Mouse (Mus musculus): Measurements from ENCODE around the gene Aqp1.

Gene Aqp1

DNA sequence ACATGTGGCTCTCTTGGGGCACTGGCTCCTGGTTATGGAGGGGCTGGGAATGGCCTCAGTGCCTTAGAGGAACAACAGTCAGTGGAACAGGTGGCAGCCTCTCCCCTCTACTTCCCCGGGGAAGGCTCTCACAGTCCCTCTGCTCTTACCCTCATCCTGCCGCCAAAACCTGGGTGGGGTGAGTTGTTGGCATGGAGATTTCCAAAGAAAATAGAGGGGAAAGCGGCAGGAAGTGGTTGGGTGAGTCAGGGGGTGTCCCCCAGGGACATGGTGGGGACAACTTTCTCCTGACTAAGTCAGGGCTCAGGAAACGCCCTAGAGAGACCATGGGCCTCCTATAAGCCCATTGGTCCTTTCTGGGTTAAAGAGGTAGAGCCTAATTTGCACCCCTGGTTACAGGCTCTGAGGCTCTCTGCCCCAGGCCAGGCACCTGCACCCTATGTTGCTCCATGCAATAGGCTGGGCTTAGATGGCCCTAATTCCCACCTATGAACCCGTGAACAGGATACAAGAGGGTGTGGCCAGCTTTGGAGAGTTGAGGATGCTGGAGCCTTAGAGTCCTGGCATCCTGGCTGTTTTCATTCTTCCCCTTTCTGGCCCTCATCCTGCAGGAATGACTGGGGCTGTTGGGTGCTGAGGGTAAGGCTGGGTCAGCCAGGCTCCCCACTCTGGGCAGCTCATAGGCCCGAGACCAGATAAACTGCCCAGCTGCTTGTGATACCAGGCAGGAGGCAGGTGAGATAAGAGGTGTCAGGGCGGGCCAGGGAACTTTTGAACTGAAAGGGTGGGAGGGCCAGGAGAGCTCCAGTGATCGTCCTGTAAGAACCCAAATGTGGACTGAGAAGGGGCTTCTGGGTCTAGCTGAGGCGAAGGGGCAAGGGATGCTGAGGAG lies 2.9 kb downstream of the Aqp1 start:
- Histone ChIP-seq H3K4me1 (replicated peaks; ENCODE audit: low read depth, low read length) (peaks cover 9% of the 10 kb centered on the region), H3K4me3 (replicated peaks; ENCODE audit: low read length) (no peak overlapping the region), H3K36me3 (ENCODE audit: insufficient read depth, low read length) (no peaks in the 10 kb centered on the region), H3K9me3 (ENCODE audit: low read length) (no peaks in the 10 kb centered on the region; the same call in 1 of the 2 replicates), H3K27me3 (ENCODE audit: insufficient read depth, low read length) (peaks cover 54% of the 10 kb centered on the region)
- no peak for TF ChIP-seq CTCF (conservative IDR thresholded peaks at IDR 0.05; ENCODE audit: low read length)
- no peak for TF ChIP-seq POU5F1 (IDR thresholded peaks at IDR 0.05; ENCODE audit: borderline replicate concordance, low read length)
- TF ChIP-seq NANOG (IDR thresholded peaks at IDR 0.05; ENCODE audit: borderline replicate concordance, low read length) = no peak

DNA sequence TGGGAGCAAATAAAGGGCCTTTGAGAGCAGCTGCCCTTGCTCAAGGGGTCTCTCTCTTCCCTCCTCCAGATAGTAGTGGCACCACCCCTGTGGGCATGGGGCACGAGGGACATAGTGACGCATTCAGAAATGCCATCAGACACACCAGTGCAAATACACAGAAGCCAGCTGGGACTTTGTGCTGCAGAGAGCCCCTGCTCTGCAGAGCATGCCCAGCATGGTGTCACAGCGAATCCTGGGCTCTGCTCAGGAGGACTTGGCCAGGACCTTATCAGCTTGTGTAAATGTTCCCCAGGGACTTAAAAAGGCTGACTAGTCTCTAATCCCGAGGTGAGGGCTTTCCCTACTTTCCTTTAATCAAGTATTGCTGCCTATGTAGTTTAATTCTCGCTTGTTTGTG lies 5.5 kb downstream of the Aqp1 start:
- Histone ChIP-seq H3K9me3 (ENCODE audit: low read length) (no peaks in the 10 kb centered on the region; the same call in 1 of the 2 replicates), H3K4me1 (replicated peaks; ENCODE audit: low read depth, low read length) (no peaks in the 10 kb centered on the region), H3K4me3 (replicated peaks; ENCODE audit: low read length) (no peak overlapping the region), H3K27me3 (ENCODE audit: insufficient read depth, low read length) (peaks cover 46% of the 10 kb centered on the region), H3K36me3 (ENCODE audit: insufficient read depth, low read length) (no peaks in the 10 kb centered on the region)
- no peak for TF ChIP-seq POU5F1 (IDR thresholded peaks at IDR 0.05; ENCODE audit: borderline replicate concordance, low read length)
- TF ChIP-seq NANOG (IDR thresholded peaks at IDR 0.05; ENCODE audit: borderline replicate concordance, low read length) = no peak
- no peak for TF ChIP-seq CTCF (conservative IDR thresholded peaks at IDR 0.05; ENCODE audit: low read length)

DNA sequence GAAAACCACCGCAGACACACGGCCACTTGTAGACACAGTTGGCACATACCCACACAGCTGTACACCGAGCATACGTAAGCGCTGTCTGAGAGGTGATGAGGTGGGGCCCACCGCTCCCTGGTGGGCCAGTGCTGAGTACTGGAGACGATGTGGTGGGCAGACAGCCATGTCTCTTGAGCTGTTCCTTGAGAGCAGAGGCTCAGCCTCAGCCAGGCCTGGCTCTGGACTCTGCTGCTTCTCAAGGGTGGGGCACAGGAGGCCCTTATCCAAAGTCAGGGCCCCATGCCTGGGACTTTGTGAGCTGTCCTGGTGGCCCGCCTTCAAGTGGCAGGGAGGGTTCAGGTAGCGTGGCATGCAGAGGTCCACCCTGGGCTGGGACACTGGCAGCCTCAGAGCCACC lies 6.1 kb downstream of the Aqp1 start:
- H3K27me3 ChIP-seq (ENCODE audit: insufficient read depth, low read length) = peaks cover 40% of the 10 kb centered on the region
- no peaks in the 10 kb centered on the region; the same call in 1 of the 2 replicates for H3K9me3 ChIP-seq (ENCODE audit: low read length)
- H3K36me3 ChIP-seq (ENCODE audit: insufficient read depth, low read length) = no peaks in the 10 kb centered on the region
- H3K4me3 ChIP-seq (replicated peaks; ENCODE audit: low read length) = no peak overlapping the region
- TF ChIP-seq CTCF (conservative IDR thresholded peaks at IDR 0.05; ENCODE audit: low read length) (no peak), NANOG (IDR thresholded peaks at IDR 0.05; ENCODE audit: borderline replicate concordance, low read length) (no peak), POU5F1 (IDR thresholded peaks at IDR 0.05; ENCODE audit: borderline replicate concordance, low read length) (no peak)
- H3K4me1 ChIP-seq (replicated peaks; ENCODE audit: low read depth, low read length) = no peaks in the 10 kb centered on the region

DNA sequence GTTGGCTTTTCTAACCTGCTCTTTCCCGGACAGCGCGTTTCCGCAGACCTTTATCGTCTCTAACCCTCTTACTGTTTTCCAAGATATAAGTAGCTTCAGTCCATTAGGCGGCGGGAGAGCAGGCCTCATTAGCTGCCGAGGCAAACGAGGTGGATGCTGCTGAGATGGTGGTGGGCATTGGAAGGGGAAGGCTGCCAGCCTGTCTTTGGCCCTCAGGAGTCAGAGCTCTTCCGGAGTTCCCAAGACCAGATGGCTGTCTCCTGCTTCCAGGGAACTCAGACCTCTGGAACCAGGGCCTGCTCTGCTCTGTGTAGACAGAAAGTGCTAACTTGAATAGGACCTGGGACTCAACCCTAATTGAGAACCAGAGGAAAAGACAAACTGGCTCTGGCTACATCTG lies 7.2 kb downstream of the Aqp1 start:
- Histone ChIP-seq H3K9me3 (ENCODE audit: low read length) (no peaks in the 10 kb centered on the region), H3K27me3 (ENCODE audit: insufficient read depth, low read length) (peaks cover 35% of the 10 kb centered on the region), H3K4me3 (replicated peaks; ENCODE audit: low read length) (no peak overlapping the region), H3K36me3 (ENCODE audit: insufficient read depth, low read length) (no peaks in the 10 kb centered on the region), H3K4me1 (replicated peaks; ENCODE audit: low read depth, low read length) (no peaks in the 10 kb centered on the region)
- no peak for TF ChIP-seq NANOG (IDR thresholded peaks at IDR 0.05; ENCODE audit: borderline replicate concordance, low read length)
- no peak for TF ChIP-seq POU5F1 (IDR thresholded peaks at IDR 0.05; ENCODE audit: borderline replicate concordance, low read length)
- TF ChIP-seq CTCF (conservative IDR thresholded peaks at IDR 0.05; ENCODE audit: low read length) = no peak

DNA sequence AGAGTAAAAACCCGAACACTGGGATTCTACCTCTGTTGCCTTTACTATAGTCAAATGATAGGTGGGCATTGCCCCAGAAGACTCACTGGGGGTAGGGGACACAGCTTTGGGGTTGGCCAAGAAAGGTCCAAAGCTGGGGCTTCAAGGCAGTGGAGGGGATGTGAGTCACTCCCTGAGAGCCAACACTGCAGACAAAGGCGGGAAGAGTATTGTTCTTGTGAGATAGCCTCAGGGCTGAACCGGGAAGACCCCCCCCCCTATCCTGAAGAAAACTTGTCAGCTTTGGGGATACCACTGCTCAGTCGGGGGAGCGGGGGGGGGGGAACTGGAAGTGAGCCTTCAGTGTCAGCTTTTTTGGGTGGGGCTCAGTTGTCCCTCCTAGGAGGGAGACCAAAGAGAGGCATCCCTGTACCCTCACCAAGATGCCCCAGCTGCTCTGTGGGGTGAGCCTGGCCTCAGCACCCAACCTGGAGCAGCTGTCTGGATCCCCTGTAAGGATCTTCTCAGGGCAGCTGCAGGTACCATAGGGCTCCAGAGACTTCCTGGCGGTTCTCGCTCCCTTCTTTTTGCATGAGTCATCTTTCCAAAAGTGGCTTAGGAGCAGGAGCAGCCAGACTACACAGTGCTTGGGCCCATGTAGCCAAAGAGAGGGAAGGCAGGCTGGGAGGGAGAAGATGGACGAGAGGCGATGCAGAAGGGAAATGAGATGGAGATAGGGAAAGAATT lies 8.2 kb downstream of the Aqp1 start:
- Histone ChIP-seq H3K4me1 (replicated peaks; ENCODE audit: low read depth, low read length) (no peaks in the 10 kb centered on the region), H3K4me3 (replicated peaks; ENCODE audit: low read length) (no peak overlapping the region), H3K36me3 (ENCODE audit: insufficient read depth, low read length) (no peaks in the 10 kb centered on the region), H3K27me3 (ENCODE audit: insufficient read depth, low read length) (peaks cover 33% of the 10 kb centered on the region), H3K9me3 (ENCODE audit: low read length) (no peaks in the 10 kb centered on the region)
- TF ChIP-seq NANOG (IDR thresholded peaks at IDR 0.05; ENCODE audit: borderline replicate concordance, low read length) = no peak
- TF ChIP-seq POU5F1 (IDR thresholded peaks at IDR 0.05; ENCODE audit: borderline replicate concordance, low read length) = no peak
- TF ChIP-seq CTCF (conservative IDR thresholded peaks at IDR 0.05; ENCODE audit: low read length) = no peak

DNA sequence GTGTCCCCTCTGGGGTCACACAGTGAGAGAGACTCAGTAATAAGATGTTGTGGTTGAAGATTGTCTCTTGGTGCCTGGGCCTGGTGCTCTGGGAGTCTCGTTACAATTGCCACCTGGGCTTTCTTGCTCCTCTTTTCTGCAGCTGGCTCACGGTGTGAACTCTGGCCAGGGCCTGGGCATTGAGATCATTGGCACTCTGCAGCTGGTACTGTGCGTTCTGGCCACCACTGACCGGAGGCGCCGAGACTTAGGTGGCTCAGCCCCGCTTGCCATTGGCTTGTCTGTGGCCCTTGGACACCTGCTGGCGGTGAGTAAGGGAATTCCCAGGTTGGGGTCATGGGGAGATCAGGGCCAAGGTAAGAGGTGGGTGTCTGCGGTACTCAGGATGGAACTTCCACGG lies 9.0 kb downstream of the Aqp1 start:
- TF ChIP-seq CTCF (conservative IDR thresholded peaks at IDR 0.05; ENCODE audit: low read length) (no peak), NANOG (IDR thresholded peaks at IDR 0.05; ENCODE audit: borderline replicate concordance, low read length) (no peak), POU5F1 (IDR thresholded peaks at IDR 0.05; ENCODE audit: borderline replicate concordance, low read length) (no peak)
- Histone ChIP-seq H3K4me3 (replicated peaks; ENCODE audit: low read length) (no peak overlapping the region), H3K4me1 (replicated peaks; ENCODE audit: low read depth, low read length) (no peaks in the 10 kb centered on the region), H3K36me3 (ENCODE audit: insufficient read depth, low read length) (no peaks in the 10 kb centered on the region), H3K9me3 (ENCODE audit: low read length) (no peaks in the 10 kb centered on the region), H3K27me3 (ENCODE audit: insufficient read depth, low read length) (peaks cover 30% of the 10 kb centered on the region)

DNA sequence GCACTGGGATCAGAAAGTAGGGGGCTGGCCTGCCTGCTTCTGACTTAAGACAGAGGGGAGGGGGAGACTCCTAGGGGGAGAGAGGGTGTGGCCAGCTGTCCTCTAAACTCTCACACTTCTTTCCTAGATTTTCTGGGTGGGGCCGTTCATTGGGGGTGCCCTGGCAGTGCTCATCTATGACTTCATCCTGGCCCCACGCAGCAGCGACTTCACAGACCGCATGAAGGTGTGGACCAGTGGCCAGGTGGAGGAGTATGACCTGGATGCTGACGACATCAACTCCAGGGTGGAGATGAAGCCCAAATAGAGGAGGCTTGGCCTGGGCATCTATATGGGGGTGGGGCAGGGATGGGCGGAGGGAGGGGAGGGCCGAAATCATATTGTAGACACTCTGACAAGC lies 10.3 kb downstream of the Aqp1 start:
- Histone ChIP-seq H3K9me3 (ENCODE audit: low read length) (no peaks in the 10 kb centered on the region), H3K4me3 (replicated peaks; ENCODE audit: low read length) (no peak overlapping the region), H3K36me3 (ENCODE audit: insufficient read depth, low read length) (no peaks in the 10 kb centered on the region), H3K4me1 (replicated peaks; ENCODE audit: low read depth, low read length) (no peaks in the 10 kb centered on the region), H3K27me3 (ENCODE audit: insufficient read depth, low read length) (peaks cover 18% of the 10 kb centered on the region)
- no peak for TF ChIP-seq NANOG (IDR thresholded peaks at IDR 0.05; ENCODE audit: borderline replicate concordance, low read length)
- no peak for TF ChIP-seq POU5F1 (IDR thresholded peaks at IDR 0.05; ENCODE audit: borderline replicate concordance, low read length)
- TF ChIP-seq CTCF (conservative IDR thresholded peaks at IDR 0.05; ENCODE audit: low read length) = no peak

DNA sequence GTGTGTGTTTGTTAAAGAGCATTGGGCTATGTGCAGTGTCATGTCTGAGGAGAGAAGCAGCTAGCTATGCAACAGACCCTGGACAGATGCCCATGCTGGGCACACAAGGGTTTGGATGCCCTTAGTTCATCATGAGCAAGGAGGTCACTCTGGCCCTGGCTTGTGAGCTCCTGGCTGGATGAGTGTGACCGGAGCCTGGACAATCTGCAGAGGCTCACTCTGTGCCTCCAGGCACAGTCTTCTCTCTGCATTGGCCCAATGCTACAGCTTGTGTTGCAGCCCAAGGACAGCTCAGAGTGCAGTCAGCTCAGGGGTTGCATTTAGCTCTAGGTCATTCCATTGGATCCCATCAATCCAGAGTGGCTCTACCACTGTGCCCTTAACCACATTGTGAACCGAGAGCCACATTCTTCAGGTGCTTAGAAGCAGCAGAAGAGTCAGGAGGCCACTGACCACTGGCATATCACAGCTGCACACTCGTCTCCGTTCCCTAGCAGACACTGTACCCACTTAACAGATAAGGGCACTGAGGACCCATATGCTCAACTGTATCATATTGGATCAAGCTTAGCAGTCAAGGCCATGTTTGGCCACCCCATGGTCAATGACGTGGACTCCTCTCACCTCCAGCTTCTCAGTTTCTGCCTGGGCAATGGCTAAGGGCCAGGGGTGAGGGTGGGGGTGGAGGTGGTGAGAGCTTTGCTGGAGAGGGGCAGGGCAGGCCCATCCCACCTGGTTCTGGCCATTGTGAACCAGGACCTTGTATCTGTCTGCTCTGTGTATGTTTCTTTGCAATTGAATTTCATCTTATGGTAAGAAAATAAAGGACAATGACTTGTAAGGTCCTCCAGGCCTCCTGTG lies 11.7 kb downstream of the Aqp1 start:
- Histone ChIP-seq H3K36me3 (ENCODE audit: insufficient read depth, low read length) (no peaks in the 10 kb centered on the region), H3K4me1 (replicated peaks; ENCODE audit: low read depth, low read length) (no peaks in the 10 kb centered on the region), H3K4me3 (replicated peaks; ENCODE audit: low read length) (no peak overlapping the region), H3K27me3 (ENCODE audit: insufficient read depth, low read length) (peaks cover 12% of the 10 kb centered on the region), H3K9me3 (ENCODE audit: low read length) (no peaks in the 10 kb centered on the region)
- TF ChIP-seq NANOG (IDR thresholded peaks at IDR 0.05; ENCODE audit: borderline replicate concordance, low read length) = no peak
- TF ChIP-seq POU5F1 (IDR thresholded peaks at IDR 0.05; ENCODE audit: borderline replicate concordance, low read length) = no peak
- TF ChIP-seq CTCF (conservative IDR thresholded peaks at IDR 0.05; ENCODE audit: low read length) = no peak
